Mouse (Mus musculus): ENCODE results near the gene Phf3. TPM values are rescaled to one million over a fixed set of nuclear protein-coding genes. Genes with fewer than 3 reads are reported as not detected.
"Not testable (repeated sequence)": the region's sequence is repeated elsewhere in the genome, so short reads cannot be mapped to it uniquely, and the experiment has no call there.

Phf3 gene
- polyA plus RNA-seq, 1 experiment from 2014 or later = 60.6 TPM

- H3K27me3 ChIP-seq (ENCODE audit: control insufficient read depth, insufficient read depth, low read length); H3K4me2 ChIP-seq (replicated peaks; ENCODE audit: low read depth, low read length); H3K4me3 ChIP-seq (ENCODE audit: low read length); H3K9me3 ChIP-seq (ENCODE audit: control insufficient read depth, low read length); ATAC-seq (ENCODE audit: low FRiP score, low TSS enrichment); H3K36me3 ChIP-seq (ENCODE audit: control insufficient read depth, insufficient read depth, low read length); H3K27ac ChIP-seq (ENCODE audit: low read depth, low read length); H3K9ac ChIP-seq (ENCODE audit: low read depth, low read length); H3K4me1 ChIP-seq (ENCODE audit: control insufficient read depth, insufficient read depth, low read length): not testable (repeated sequence)
- 91% methylated on average over 13 of the region's 16 CpGs for WGBS
These were observed 103.1 kb downstream of the Phf3 start for GRCm38 (mm10) chr1:30770599-30770998.

DNA sequence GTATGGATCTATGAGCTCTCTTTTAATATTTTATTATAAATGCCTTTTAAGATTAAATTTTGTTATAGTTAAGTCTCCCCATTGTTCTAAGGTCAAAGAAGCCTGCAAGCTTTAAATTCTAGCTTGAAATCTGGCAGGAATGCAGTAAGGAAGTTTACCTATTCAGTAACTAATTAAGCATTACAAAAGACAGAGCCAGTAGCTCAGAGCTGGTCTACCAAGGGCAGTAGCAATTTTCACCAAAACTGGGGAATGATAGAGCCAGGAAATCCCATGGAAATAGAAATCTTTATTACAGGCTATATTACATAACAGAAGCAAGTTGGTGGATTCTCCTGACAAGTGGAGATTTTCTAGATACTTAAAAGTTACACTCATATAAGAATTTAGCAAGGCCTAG, 116.9 kb downstream of the Phf3 start:
- H3K4me2 ChIP-seq (replicated peaks; ENCODE audit: low read depth, low read length) = no peak overlapping the region
- no peak for ATAC-seq (ENCODE audit: low FRiP score, low TSS enrichment)
- no peaks in the 10 kb centered on the region for H3K36me3 ChIP-seq (ENCODE audit: control insufficient read depth, insufficient read depth, low read length)
- H3K27me3 ChIP-seq (ENCODE audit: control insufficient read depth, insufficient read depth, low read length) = no peaks in the 10 kb centered on the region
- no peak overlapping the region for H3K4me3 ChIP-seq (ENCODE audit: low read length)
- H3K9me3 ChIP-seq (ENCODE audit: control insufficient read depth, low read length) = no peaks in the 10 kb centered on the region
- H3K9ac ChIP-seq (ENCODE audit: low read depth, low read length) = no peak overlapping the region
- H3K4me1 ChIP-seq (ENCODE audit: control insufficient read depth, insufficient read depth, low read length) = no peaks in the 10 kb centered on the region
- H3K27ac ChIP-seq (ENCODE audit: low read depth, low read length) = no peak overlapping the region

GRCm38 (mm10) chr1:30755453-30756224, 118.1 kb downstream of the Phf3 start:
- 74% methylated on average over 3 of the region's 3 CpGs for WGBS

More at GRCm38 (mm10) chr1:30755453-30756224, 118.1 kb downstream of the Phf3 start:
- H3K27me3 ChIP-seq (ENCODE audit: control insufficient read depth, insufficient read depth, low read length) = no peaks in the 10 kb centered on the region
- H3K4me1 ChIP-seq (ENCODE audit: control insufficient read depth, insufficient read depth, low read length) = no peaks in the 10 kb centered on the region
- no peak overlapping the region for H3K9ac ChIP-seq (ENCODE audit: low read depth, low read length)
- H3K4me2 ChIP-seq (replicated peaks; ENCODE audit: low read depth, low read length) = no peak overlapping the region
- no peak overlapping the region for H3K4me3 ChIP-seq (ENCODE audit: low read length)
- no peak for ATAC-seq (ENCODE audit: low FRiP score, low TSS enrichment)
- H3K9me3 ChIP-seq (ENCODE audit: control insufficient read depth, low read length) = no peaks in the 10 kb centered on the region
- no peak overlapping the region for H3K27ac ChIP-seq (ENCODE audit: low read depth, low read length)
- no peaks in the 10 kb centered on the region for H3K36me3 ChIP-seq (ENCODE audit: control insufficient read depth, insufficient read depth, low read length)

Other genes starting within 250 kb of the Phf3 start
- not detected in 2 replicates for gene AC153137.1, start 104.0 kb upstream of the Phf3 start, polyA plus RNA-seq (2014; fragmentation: Nextera tagmentation; extraction: Ambion mirVana)